Mouse (Mus musculus): ENCODE data around the gene Cyp2j5.

DNA sequence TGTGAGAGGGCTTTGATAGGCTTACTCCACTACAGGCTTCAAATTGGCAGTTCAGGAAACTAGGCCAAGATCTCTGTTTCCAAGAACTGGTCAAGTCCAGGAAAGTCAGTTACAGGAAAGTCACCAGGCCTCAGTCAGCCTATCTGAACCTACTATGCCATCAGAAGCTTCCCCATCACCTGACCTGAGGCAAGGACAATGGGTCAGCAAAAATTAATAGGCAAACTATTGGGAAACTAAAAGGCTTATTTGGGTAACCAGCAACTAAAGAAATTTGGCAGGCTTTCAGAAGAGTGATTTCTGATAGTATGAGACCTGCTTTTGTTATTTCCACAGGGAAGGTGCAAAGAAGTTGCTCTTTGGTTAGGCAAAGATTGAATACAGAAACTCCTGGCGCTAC, 41.5 kb downstream of the Cyp2j5 start:
- no peak for TF ChIP-seq CTCF (IDR thresholded peaks at IDR 0.05; ENCODE audit: insufficient read depth, low read depth, low read length)
- TF ChIP-seq POLR2A (IDR thresholded peaks at IDR 0.05; ENCODE audit: insufficient read depth, low read depth, low read length) = no peak

Data from olfactory bulb, adult 2 months (tissue).